Mouse (Mus musculus): ENCODE results near the gene C2.

DNA sequence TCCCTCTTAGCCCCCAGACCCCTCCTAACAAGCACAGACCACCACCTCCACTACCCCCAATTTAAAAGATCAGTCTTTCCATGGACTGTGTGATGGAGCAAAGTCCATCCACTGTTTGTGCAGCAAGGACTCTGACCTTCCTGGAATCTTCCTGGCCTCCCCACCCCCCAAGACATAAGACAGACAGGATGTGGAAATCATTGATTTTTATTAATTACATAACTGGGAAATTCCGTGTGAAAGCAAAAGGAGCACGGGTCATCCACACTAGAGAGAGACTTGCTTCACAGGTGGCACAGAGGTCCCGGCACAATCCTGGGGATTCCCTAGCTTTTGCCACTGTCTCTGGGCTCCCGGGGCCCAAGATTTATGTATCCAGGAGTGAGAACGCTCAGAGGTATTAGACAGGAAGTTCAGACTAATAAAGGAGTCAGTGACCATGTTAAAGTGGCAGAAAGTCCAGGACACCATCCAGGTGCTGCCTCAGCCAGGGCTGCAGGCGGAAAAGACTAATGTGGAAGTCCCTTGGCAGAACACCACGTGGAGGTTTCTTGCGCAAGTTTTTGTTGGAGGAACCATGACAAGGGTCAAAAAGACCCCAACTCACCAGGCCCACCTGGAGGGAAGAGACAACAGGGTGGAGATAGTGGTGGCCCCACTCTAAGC lies 35.5 kb downstream of the C2 start, which contains the start of gene Cfb:
- no peak for TF ChIP-seq CTCF (IDR thresholded peaks at IDR 0.05; ENCODE audit: insufficient read depth, low read length)
- TF ChIP-seq POLR2A (IDR thresholded peaks at IDR 0.05; ENCODE audit: borderline replicate concordance, extremely low read depth, low read depth, low read length) = no peak

All from lung, adult 2 months (tissue).